Mouse (Mus musculus) lung, postnatal 36 days (tissue): ENCODE data around the gene Aarsd1.
"Not testable (repeated sequence)": the region's sequence is repeated elsewhere in the genome, so short reads cannot be mapped to it uniquely, and the experiment has no call there.

Experiments
- DNase-seq: peaks from one replicate; pipeline ENCODE4 v3.0.0; 2022; ENCODE audit warnings: mixed read lengths

Aarsd1 gene

DNA sequence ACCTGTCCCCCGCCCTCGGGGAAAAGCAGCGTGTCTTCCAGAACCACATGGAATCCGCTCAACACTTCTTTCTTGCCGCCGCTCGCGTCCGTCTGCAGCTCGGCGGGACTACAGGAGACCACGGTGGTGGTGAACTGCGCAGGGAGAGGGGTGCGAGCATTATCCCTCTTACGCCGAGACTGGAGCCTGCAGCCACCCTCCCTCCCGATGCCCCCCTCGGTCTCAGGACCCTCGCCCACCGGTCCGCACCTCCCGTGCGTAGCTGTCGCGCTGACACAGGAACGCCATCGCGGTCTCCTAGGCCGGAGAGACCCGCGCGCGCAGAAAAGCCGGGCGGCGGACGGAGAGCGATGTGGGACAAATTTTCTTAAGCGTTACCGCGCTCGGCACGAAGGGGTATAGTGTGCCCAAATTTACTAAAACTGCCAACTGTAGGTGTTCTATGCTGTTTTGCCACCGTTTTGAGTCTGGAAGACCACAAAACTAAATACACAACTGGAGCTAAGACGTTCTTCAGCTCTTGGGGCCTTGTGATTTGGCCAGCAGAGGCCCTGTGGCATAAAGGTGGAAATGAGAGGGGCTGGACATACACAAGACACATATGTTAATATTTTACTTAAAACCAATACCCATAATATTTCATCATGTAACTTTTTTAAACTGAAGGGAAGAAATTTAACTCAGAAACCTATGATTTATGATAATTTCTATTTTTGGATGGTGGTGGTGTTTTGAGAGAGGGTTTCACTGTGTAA lies at the start of gene Aarsd1:
TSS of gene Aarsd1 (minus strand) at position 515 of the 755 bp plus-strand sequence.
- DNase-seq = peak; percentile 89

- not testable (repeated sequence) for DNase-seq
These were observed 49.1 kb upstream of the Aarsd1 start for GRCm38 (mm10) chr11:101466552-101466950.

GRCm38 (mm10) chr11:101465869-101466551 lies 48.6 kb upstream of the Aarsd1 start, which contains the start of gene Vat1:
Gene Vat1, minus strand, starts transcription at chr11:101466230.
- peak; percentile 85 for DNase-seq

DNA sequence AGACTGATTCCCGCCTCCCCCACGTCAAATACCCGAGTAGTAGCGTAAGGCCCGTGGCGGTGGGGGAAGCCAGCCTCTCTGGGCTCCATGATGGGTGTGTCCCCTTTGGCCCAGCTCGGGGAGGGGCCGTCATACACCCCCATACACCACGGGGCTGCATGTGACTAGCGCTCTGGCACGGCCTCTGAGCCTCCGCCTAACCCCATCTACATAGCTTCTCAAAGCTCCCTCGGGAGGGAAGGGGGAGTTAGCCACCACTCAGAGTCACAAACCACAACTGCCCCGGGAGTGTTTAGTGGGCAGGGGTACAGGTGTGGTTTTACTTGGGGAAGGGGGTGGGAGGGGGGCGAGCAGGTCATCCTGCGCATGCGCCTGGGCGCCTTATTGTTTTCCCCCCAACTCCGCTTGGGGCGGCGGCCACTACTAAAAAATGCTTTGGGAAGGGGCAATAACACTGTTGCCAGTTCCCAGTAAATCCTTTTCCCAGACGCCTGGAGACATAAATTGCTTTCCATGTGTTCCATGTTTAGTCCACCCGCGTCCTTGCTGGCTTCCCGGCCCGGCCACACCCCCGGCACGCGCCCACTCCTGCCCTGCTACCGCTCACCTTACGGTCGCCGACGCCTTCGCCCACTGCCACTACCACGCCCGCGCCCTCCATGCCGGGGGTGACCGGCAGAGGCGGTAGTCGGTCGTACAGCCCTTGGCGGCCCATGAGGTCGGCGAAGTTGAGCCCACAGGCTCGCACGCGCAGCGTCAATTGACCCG lies 47.9 kb upstream of the Aarsd1 start:
- DNase-seq = peak; percentile 84

DNA sequence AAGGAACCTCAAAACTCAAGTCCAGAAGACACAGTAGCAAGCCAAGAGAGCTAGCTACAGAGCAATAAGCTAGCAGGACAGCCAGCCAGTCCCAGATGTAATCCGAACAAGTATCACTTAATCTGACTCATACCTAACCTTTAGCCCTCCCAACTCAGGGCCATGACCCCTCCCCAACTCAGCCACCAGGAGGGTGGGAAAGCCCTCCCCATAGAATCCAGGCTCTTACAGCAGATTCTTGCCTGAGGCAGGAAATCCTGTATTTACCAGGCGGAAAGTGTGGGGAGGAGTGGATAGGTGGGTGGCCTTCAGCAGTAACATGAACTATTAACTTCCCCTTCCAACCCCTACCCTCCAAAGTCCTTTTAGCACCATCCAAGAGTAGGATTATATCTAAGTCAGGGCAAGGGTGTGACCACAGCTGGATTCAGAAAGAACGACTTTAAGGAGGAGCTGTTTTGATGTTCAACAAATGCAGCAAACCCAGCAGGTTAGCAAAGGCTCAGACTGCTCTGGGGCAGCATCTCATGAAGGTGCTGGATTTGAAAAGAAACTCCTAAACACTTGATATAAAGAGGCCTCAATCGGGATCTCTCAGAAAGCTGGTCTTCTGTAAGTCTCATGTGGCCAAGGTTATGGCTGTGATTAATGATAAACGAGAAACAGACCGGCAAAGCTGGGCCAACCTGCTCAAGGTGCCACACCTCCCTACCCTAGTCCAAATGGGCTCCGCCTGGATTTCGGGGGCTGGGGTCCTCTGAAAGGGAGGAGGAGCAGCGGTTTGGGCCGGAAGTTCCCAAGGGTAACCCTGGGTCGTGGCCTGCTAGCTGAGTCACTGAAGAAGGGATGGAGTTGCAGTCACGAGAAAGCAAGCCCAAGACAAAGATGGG lies 47.0 kb upstream of the Aarsd1 start, which contains the start of gene Rnd2:
TSS of gene Rnd2 (plus strand) at position 789 of the 890 bp plus-strand sequence.
- peak; percentile 75 for DNase-seq

GRCm38 (mm10) chr11:101462583-101463440 lies 45.4 kb upstream of the Aarsd1 start:
- peak; percentile 17 for DNase-seq

DNA sequence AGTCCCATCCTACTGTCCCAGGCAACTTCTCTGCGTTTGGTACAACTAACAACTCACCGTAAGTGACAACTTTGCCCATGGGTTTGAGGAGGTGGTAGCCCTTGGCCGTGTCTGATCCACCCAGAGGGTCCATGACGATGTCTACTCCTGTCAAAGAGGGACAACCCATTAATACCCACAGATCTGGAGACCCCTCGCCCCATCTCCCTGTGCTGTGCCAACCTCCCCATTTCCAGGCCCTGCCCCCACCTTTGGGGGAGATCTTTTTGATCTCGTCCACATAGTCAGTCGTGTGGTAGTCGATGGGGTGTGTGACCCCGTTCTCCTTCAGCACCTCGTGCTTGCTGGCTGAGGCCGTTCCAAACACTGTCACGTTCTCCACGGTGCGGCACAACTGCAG lies 44.7 kb upstream of the Aarsd1 start:
- no peak for DNase-seq

GRCm38 (mm10) chr11:101460321-101460720 lies 42.9 kb upstream of the Aarsd1 start:
- no peak for DNase-seq

- DNase-seq = peak; percentile 74
These were observed 42.3 kb upstream of the Aarsd1 start for GRCm38 (mm10) chr11:101459716-101460115.

DNA sequence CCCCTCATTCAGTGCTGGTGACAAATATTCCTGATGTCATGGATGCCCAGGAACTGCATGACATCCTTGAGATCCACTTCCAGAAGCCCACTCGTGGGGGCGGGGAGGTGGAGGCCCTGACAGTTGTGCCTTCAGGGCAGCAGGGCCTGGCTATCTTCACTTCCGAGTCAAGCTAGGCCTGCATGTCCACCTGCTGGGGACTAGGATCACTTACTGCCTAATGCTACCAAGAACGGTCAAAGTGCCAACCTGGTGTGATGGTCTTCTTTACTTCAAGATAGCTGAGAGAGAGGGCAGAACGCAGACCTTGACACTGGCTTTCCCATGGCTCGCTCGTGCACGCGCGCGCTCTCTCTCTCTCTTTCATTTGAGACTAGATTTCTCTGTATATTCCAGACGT lies 40.8 kb upstream of the Aarsd1 start:
- no peak for DNase-seq

DNA sequence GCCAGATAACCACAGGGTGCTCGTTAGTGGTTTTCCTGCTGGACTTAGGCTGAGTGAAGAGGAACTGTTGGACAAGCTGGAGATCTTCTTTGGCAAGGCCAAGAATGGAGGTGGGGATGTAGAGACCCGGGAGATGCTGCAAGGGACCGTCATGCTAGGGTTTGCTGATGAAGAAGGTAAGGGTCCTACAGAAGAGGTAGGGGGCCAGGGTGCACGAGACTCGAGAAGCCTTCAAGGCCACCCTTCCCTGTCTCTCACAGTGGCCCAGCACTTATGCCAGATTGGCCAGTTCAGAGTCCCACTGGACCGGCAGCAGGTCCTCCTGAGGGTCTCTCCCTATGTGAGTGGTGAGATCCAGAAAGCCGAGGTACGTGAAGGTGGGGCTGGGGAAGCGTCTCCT lies 40.2 kb upstream of the Aarsd1 start:
- DNase-seq = no peak

GRCm38 (mm10) chr11:101455627-101456026 lies 38.2 kb upstream of the Aarsd1 start:
- no peak for DNase-seq

DNA sequence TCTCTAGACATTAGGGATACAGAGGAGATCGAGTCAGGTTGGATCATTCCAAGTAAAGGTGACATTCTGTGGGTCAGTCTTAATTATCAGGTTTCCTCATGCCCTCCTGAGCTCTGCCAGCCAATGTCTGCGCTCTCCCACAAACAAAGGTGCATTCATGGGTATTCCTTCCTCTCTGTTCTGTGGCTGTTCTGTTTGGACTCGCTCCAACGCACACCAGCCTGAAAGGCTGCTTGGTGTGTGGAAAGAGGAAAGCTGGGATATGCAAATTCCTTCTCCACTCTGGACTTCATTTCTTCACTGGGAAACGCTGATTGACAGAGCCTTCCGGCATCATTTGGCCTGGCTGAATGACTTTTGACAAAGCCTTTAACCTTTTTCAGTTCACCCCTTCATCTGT lies 37.3 kb upstream of the Aarsd1 start:
- DNase-seq = no peak

DNA sequence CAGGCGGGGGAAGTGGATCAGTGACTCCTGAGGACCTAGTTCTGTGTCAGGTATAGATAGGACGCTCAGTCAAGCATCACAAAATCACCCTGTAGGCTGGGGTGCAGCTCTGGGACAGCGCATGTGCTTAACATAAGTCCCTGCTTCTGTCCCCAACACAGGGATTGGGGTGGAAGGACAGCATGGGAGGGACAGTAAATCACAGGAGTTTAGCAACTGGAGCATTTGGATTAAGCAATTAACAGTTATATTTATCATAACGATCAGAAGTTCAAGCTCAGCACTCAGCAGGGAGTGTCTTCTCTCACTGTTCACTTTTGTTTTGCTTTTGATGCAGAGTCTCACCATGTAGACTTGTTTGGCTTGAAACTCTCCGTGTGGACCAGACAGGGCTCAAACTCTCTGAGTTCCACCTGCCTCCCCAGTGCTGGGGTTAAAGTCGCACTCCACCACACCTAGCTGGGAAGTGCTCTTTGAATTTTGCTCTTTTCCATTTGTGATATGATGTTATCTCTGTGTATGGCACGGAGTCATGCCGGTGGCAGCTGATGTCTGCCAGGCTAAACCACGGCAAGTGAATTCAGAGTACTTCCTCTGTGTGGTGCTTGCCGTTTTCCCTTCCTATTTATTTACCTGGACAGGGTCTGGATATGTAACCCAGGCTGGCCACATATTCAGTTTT lies 34.8 kb upstream of the Aarsd1 start:
- DNase-seq = no peak

DNA sequence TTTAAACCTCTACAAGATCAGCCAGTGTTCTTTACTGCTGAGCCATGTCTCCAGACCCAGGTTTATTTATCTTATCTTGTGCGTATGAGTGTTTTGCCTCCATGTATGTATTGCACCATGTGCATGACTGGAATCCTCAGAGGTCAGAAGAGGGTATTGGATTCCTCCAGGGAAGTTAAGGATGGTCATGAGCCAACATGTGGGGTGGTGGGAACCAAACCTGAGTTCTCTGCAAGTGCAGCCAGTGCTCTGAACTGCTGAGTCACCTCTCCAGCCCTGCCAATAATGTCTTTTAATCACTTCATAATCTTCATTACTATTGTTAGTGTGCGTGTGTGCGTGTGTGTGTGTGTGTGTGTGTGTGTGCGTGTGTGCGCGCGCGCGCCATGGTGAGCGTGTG lies 34.1 kb upstream of the Aarsd1 start:
- DNase-seq = no peak

DNA sequence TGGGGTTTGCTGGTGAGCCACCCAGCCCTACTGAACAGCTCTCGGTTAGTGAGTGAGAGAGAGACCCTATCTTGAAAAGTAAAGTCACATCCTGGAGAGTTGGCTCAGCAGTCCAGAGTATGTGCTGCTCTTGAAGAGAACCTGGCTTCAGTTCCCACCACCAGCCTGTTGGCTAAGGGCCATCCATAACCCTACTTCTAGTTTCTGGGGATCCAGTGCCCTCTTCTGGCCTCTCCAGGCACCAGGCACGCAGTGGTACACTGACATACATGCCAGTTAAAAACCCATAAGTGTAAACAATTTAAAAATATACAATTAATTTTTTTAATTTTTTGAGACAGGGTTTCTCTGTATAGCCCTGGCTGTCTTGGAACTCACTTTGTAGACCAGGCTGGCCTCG lies 33.0 kb upstream of the Aarsd1 start:
- peak; percentile 54 for DNase-seq

GRCm38 (mm10) chr11:101449596-101449995 lies 32.2 kb upstream of the Aarsd1 start:
- DNase-seq = not testable (repeated sequence)

DNA sequence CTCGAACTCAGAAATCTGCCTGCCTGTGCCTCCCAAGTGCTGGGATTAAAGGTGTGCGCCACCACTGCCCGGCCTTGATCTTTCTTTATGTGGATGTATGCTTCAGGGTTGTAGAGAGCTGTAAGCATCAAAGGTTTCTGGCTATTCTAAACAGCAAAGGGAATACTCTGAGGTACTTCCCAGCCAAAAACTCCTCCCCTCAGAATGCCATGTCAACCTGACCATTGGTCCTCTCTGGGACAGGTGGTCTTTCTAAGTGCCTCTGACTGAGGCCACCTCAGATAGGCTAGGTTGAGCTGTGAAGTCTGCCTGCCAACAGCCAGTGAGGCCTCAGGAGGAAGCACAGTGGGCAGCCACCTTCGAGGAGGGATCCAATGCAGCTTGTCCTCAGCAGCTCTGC lies 31.5 kb upstream of the Aarsd1 start:
- peak; percentile 21 for DNase-seq

GRCm38 (mm10) chr11:101448274-101448746 lies 30.9 kb upstream of the Aarsd1 start, which contains the start of gene Ifi35:
Gene Ifi35, plus strand, starts transcription at chr11:101448407.
- peak; percentile 97 for DNase-seq

DNA sequence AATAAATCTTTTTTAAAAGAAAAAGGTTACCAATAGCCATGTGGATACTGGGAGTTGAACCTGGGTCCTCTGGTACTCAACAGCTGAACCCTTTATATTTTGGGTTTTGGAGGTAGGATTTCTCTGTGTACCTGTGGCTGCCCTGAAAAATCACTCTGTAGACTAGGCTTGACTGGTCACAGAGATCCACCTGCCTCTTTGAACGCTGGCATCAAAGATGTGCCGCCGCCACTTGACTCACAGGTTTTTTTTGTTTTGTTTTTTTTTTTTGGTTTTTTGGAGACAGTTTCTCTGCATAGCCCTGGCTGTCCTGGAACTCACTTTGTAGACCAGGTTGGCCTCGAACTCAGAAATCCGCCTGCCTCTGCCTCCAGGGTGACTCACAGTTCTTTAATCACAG lies 30.4 kb upstream of the Aarsd1 start:
- DNase-seq = no peak
